Mouse (Mus musculus) left cerebral cortex, adult 2 months (tissue): ENCODE data around the gene Trip10. TPM values are rescaled to one million over a fixed set of nuclear protein-coding genes. Genes with fewer than 3 reads are reported as not detected.
A peak's percentile ranks its signal among the peaks of the same experiment; 100 is the strongest.

ENCODE experiments used
- DNase-seq, 2 experiments: peaks; one replicate each; pipeline ENCODE4 v3.0.0; 2021 to 2022; ENCODE audit warnings: low spot score in 2 of 2, mixed read lengths in 1 of 2; ENCODE audit errors: extremely low spot score in 1 of 2
- H3K27ac ChIP-seq: fragments of 200-600 bp; 2 replicates; pipeline ENCODE4 v1.8.1; 2022
- H3K4me3 ChIP-seq: fragments of 200-600 bp; 2 replicates; pipeline ENCODE4 v1.8.1; 2022
- CTCF ChIP-seq: fragments of 200-600 bp; IDR thresholded peaks from 2 replicates; pipeline ENCODE4 v1.8.1; 2022; ENCODE audit warnings: antibody characterized with exemption, mild to moderate bottlenecking, moderate library complexity
- intact Hi-C: fragments of 180-260 bp; cut with DNase I; formaldehyde crosslinking; loops from one replicate; pipeline ENCODE4 v1.15.1; 2025
- total RNA-seq, 2 experiments: library from RNA; stranded (reverse); gene quantifications; 2 replicates each; pipeline ENCODE4 v1.2.3; 2021

Gene Trip10
- total RNA-seq, 2 experiments from 2014 or later, result 9.9 to 10.5 TPM

- intact Hi-C loops, result loop anchor here (10.0 kb wide), 1 partner anchor 249 kb away; the partner anchor contains the start of genes Alkbh7 and Clpp
Observed at GRCm38 (mm10) chr17:57243650-57244370, 5.4 kb upstream of the Trip10 start.

GRCm38 (mm10) chr17:57245311-57245929, 3.8 kb upstream of the Trip10 start:
- Histone ChIP-seq H3K27ac (no peak overlapping the region), H3K4me3 (no peak overlapping the region)
- intact Hi-C loops, result loop anchor here (10.0 kb wide), 1 partner anchor 251 kb away; the partner anchor contains the start of genes Alkbh7 and Clpp
- TF ChIP-seq CTCF, result no peak
- DNase-seq, result no peak

More at GRCm38 (mm10) chr17:57243650-57244370, 5.4 kb upstream of the Trip10 start:
- TF ChIP-seq CTCF, result no peak
- H3K4me3 ChIP-seq, result no peak overlapping the region
- no peak for DNase-seq
- no peak overlapping the region for H3K27ac ChIP-seq

- no peak for DNase-seq
- Histone ChIP-seq H3K4me3 (peak overlapping the region; percentile 62), H3K27ac (peak overlapping the region; percentile 96)
- intact Hi-C loops, result loop anchor here (2.0 to 10.0 kb wide), 2 partner anchors 186 to 252 kb away; partner anchors contain the start of genes Alkbh7 and Clpp
- no peak; the same call in 1 of the 2 replicates for TF ChIP-seq CTCF
Observed at GRCm38 (mm10) chr17:57246663-57247392, 2.4 kb upstream of the Trip10 start.

GRCm38 (mm10) chr17:57247393-57248200, 1.7 kb upstream of the Trip10 start:
- intact Hi-C loops, result loop anchor here (1.0 to 10.0 kb wide), 4 partner anchors 28 to 253 kb away; partner anchors contain the start of genes Alkbh7 and Clpp
- no peak; the same call in 1 of the 2 replicates for TF ChIP-seq CTCF
- peak; percentile 87 to 92 for DNase-seq
- Histone ChIP-seq H3K4me3 (peak overlapping the region; percentile 62), H3K27ac (peak overlapping the region; percentile 96)

GRCm38 (mm10) chr17:57248201-57248699, 1.0 kb upstream of the Trip10 start, which contains the start of gene Gpr108:
Gpr108 (minus strand) TSS chr17:57248446.
- intact Hi-C loops, result loop anchor here (1.0 to 10.0 kb wide), 3 partner anchors 27 to 253 kb away; partner anchors contain the start of genes Alkbh7 and Clpp
- Histone ChIP-seq H3K27ac (peak within 1 kb of the TSS; percentile 96), H3K4me3 (peak within 1 kb of the TSS; percentile 62)
- TF ChIP-seq CTCF, result peak; percentile 76
- peak; percentile 84 to 85 for DNase-seq

GRCm38 (mm10) chr17:57248771-57249170, 484 bp upstream of the Trip10 start:
- peak overlapping the region; percentile 58 for H3K4me3 ChIP-seq
- peak overlapping the region; percentile 78 for H3K27ac ChIP-seq
- intact Hi-C loops, result loop anchor here (1.0 to 10.0 kb wide), 3 partner anchors 27 to 254 kb away; partner anchors contain the start of genes Alkbh7 and Clpp
- no peak for DNase-seq
- no peak for TF ChIP-seq CTCF

GRCm38 (mm10) chr17:57250461-57251160, 1.4 kb downstream of the Trip10 start:
- peak in 1 of 2 experiments; percentile 30 for DNase-seq
- Histone ChIP-seq H3K4me3 (peak overlapping the region; percentile 58), H3K27ac (peak overlapping the region; percentile 21)
- intact Hi-C loops, result no loop called here
- TF ChIP-seq CTCF, result no peak

- intact Hi-C loops, result no loop called here
- no peak for DNase-seq
Observed at GRCm38 (mm10) chr17:57251431-57251830, 2.2 kb downstream of the Trip10 start.

GRCm38 (mm10) chr17:57253306-57253705, 4.1 kb downstream of the Trip10 start:
- no peak for DNase-seq
- no peak for TF ChIP-seq CTCF
- intact Hi-C loops, result no loop called here

More at GRCm38 (mm10) chr17:57251431-57251830, 2.2 kb downstream of the Trip10 start:
- TF ChIP-seq CTCF, result no peak
- Histone ChIP-seq H3K27ac (no peak overlapping the region), H3K4me3 (no peak overlapping the region)

GRCm38 (mm10) chr17:57255354-57255753, 6.1 kb downstream of the Trip10 start:
- DNase-seq, result no peak
- no peak overlapping the region for H3K4me3 ChIP-seq
- H3K27ac ChIP-seq, result no peak overlapping the region
- TF ChIP-seq CTCF, result no peak
- intact Hi-C loops, result no loop called here

More at GRCm38 (mm10) chr17:57253306-57253705, 4.1 kb downstream of the Trip10 start:
- Histone ChIP-seq H3K4me3 (no peak overlapping the region), H3K27ac (no peak overlapping the region)
